Mouse (Mus musculus): ENCODE results near the gene Mpeg1. TPM values are rescaled to one million over a fixed set of nuclear protein-coding genes. Genes with fewer than 3 reads are reported as not detected.

Gene Mpeg1
- polyA plus RNA-seq, 1 experiment from 2014 or later = 0.84 TPM

DNA sequence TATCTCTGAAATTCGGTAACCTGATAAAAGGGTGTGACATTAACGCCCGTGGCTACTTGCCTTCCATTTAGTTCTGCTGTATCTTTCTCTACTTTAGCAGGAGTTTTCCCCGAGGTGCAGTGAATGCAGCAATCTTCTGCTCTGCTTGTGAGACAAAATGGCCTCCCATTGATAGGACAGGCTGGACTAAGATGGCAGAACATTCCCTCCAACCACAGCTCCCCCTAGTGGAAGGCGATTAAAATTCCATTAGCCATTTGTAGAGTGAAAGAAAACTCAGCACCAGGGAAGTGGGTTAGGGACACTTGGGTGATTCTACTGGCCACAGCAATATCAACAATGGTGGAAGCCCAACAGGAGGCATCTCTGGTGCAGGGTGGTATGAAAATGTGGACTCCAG, 6.9 kb downstream of the Mpeg1 start:
- peaks cover 10% of the 10 kb centered on the region; the same call in 1 of the 2 replicates for H3K36me3 ChIP-seq (ENCODE audit: control insufficient read depth, insufficient read depth, low read length)
- ATAC-seq (ENCODE audit: low FRiP score, low TSS enrichment) = no peak
- no peak overlapping the region for H3K4me2 ChIP-seq (replicated peaks; ENCODE audit: low read depth)
- H3K4me3 ChIP-seq (ENCODE audit: low read depth, low read length) = no peak overlapping the region
- WGBS = 83% methylated on average over 5 of the region's 5 CpGs
- H3K9ac ChIP-seq (ENCODE audit: low read length) = no peak overlapping the region
- H3K4me1 ChIP-seq (replicated peaks; ENCODE audit: control insufficient read depth, insufficient read depth) = no peaks in the 10 kb centered on the region
- H3K27me3 ChIP-seq (ENCODE audit: control insufficient read depth, insufficient read depth, low read length) = no peaks in the 10 kb centered on the region
- DNase-seq (ENCODE audit: low spot score) = peak; percentile 70
- H3K27ac ChIP-seq (replicated peaks) = no peak overlapping the region
- peak; percentile 75 for TF ChIP-seq CTCF (IDR thresholded peaks at IDR 0.05; ENCODE audit: low read depth)
- no peak for TF ChIP-seq EP300 (optimal IDR thresholded peaks at IDR 0.05)
- no peaks in the 10 kb centered on the region for H3K9me3 ChIP-seq (ENCODE audit: control insufficient read depth, low read length)

DNA sequence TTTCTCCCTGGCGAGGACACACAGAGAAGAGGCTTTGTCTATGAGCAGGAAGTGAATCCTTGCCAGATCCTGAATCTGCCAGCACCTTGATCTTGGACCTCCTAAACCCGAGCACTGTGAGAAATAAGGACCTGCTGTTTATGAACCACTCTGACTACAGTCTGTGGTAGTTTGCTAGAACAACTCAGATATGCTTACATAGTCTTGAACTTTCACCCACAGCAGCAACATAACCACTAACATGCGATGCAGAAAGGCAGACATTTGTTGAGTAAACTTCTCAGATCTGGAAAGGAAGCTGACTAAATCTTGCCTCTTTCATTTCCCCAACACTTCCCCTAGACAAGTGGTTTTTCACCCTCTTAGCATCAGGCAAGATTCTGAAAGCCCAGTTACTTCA, 11.3 kb downstream of the Mpeg1 start:
- 35% methylated on average over 3 of the region's 3 CpGs for WGBS
- DNase-seq (ENCODE audit: low spot score) = peak; percentile 20
- H3K36me3 ChIP-seq (ENCODE audit: control insufficient read depth, insufficient read depth, low read length) = peaks cover 12% of the 10 kb centered on the region; the same call in 1 of the 2 replicates
- H3K4me3 ChIP-seq (ENCODE audit: low read depth, low read length) = no peak overlapping the region
- H3K27ac ChIP-seq (replicated peaks) = peak overlapping the region; percentile 70
- H3K27me3 ChIP-seq (ENCODE audit: control insufficient read depth, insufficient read depth, low read length) = no peaks in the 10 kb centered on the region
- TF ChIP-seq CTCF (IDR thresholded peaks at IDR 0.05; ENCODE audit: low read depth) (no peak), EP300 (optimal IDR thresholded peaks at IDR 0.05) (no peak)
- no peaks in the 10 kb centered on the region for H3K9me3 ChIP-seq (ENCODE audit: control insufficient read depth, low read length)
- H3K9ac ChIP-seq (ENCODE audit: low read length) = no peak overlapping the region
- H3K4me2 ChIP-seq (replicated peaks; ENCODE audit: low read depth) = no peak overlapping the region
- peaks cover under 1% of the 10 kb centered on the region; the same call in 1 of the 2 replicates for H3K4me1 ChIP-seq (replicated peaks; ENCODE audit: control insufficient read depth, insufficient read depth)
- peak; percentile 38; the same call in 1 of the 2 replicates for ATAC-seq (ENCODE audit: low FRiP score, low TSS enrichment)

DNA sequence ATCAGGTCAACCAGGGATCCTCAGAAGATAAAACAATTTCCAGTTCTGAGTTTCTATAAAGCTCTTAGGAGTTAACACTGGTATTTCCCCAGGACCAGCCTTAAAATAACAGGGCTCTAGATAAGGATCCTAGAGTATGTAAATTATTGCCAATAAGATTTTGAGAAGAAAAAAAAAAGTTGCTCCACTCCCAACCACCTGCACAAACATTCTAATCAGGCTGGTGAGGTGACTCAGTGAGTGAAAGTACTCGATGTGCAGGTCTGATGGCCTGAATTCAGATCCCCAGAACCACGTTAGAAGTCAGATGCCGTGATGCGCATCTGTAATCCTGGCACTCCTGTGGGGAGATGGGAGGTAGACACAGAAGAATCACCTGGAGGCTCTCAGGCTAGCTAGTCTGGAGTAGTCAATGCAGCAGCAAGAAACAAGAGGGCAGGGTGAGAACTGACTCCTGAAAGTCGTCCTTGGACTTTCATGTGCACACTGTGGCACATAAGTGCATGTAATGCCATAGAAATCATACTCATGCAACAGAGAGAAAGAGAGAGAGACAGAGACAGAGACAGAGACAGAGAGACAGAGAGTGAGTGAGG, 11.9 kb downstream of the Mpeg1 start:
- TF ChIP-seq EP300 (optimal IDR thresholded peaks at IDR 0.05) (no peak), CTCF (IDR thresholded peaks at IDR 0.05; ENCODE audit: low read depth) (no peak)
- Histone ChIP-seq H3K27ac (replicated peaks) (peak overlapping the region; percentile 76), H3K4me2 (replicated peaks; ENCODE audit: low read depth) (no peak overlapping the region), H3K9ac (ENCODE audit: low read length) (no peak overlapping the region), H3K9me3 (ENCODE audit: control insufficient read depth, low read length) (no peaks in the 10 kb centered on the region), H3K27me3 (ENCODE audit: control insufficient read depth, insufficient read depth, low read length) (no peaks in the 10 kb centered on the region), H3K4me1 (replicated peaks; ENCODE audit: control insufficient read depth, insufficient read depth) (peaks cover 5% of the 10 kb centered on the region; the same call in 1 of the 2 replicates), H3K4me3 (ENCODE audit: low read depth, low read length) (no peak overlapping the region), H3K36me3 (ENCODE audit: control insufficient read depth, insufficient read depth, low read length) (peaks cover 12% of the 10 kb centered on the region; the same call in 1 of the 2 replicates)
- ATAC-seq (ENCODE audit: low FRiP score, low TSS enrichment) (peak; percentile 58), DNase-seq (ENCODE audit: low spot score) (peak; percentile 66)
- 53% methylated on average over 5 of the region's 5 CpGs for WGBS

DNA sequence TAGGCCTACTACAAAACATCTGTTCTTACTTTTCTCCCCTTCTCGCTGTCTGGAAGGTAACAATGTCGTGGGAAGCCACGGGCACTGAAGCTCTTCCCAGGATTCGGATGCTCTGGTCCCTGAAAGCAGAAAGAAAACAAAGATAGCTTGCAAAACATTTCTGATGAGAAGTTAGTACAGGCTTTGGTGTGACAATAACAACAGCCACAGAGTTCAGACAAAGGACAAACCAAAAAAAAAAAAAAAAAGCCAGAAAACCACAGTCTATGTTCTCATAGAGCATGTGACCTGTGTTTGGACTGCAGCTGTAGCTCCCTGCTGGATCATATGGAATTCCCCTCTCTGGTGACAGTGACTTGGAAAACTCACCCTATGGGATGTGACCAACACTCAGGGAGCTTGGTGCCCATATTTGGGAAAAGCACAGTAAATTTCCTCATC, 12.6 kb downstream of the Mpeg1 start:
- Histone ChIP-seq H3K9ac (ENCODE audit: low read length) (no peak overlapping the region), H3K27me3 (ENCODE audit: control insufficient read depth, insufficient read depth, low read length) (no peaks in the 10 kb centered on the region), H3K4me3 (ENCODE audit: low read depth, low read length) (no peak overlapping the region), H3K27ac (replicated peaks) (peak overlapping the region; percentile 76), H3K9me3 (ENCODE audit: control insufficient read depth, low read length) (no peaks in the 10 kb centered on the region), H3K4me2 (replicated peaks; ENCODE audit: low read depth) (no peak overlapping the region), H3K4me1 (replicated peaks; ENCODE audit: control insufficient read depth, insufficient read depth) (peaks cover 5% of the 10 kb centered on the region; the same call in 1 of the 2 replicates), H3K36me3 (ENCODE audit: control insufficient read depth, insufficient read depth, low read length) (peaks cover 12% of the 10 kb centered on the region; the same call in 1 of the 2 replicates)
- DNase-seq (ENCODE audit: low spot score) = no peak
- TF ChIP-seq EP300 (optimal IDR thresholded peaks at IDR 0.05) (no peak), CTCF (IDR thresholded peaks at IDR 0.05; ENCODE audit: low read depth) (no peak)
- ATAC-seq (ENCODE audit: low FRiP score, low TSS enrichment) = no peak
- 56% methylated on average over 4 of the region's 4 CpGs for WGBS

DNA sequence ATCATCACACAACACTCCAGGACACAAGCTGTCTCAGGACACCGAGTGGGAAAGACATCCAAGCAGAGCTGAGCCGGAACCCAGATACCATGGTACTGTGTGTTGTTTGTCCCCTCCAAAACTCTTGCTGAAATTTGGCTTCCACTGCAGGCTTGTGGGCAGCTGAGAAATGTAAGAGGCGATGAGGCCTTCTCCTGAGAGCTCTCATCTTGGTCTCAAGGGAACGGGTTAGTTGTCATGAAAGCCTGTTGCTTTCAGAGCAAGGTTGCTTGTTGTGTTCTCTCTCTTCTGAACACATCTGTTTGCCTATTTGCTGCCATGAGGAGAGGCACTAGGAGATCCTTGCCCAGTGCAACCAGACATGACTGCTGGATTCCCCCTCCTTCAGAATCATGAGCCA, 13.4 kb downstream of the Mpeg1 start:
- Histone ChIP-seq H3K27me3 (ENCODE audit: control insufficient read depth, insufficient read depth, low read length) (no peaks in the 10 kb centered on the region), H3K36me3 (ENCODE audit: control insufficient read depth, insufficient read depth, low read length) (peaks cover 7% of the 10 kb centered on the region; the same call in 1 of the 2 replicates), H3K4me2 (replicated peaks; ENCODE audit: low read depth) (no peak overlapping the region), H3K9ac (ENCODE audit: low read length) (no peak overlapping the region), H3K4me3 (ENCODE audit: low read depth, low read length) (no peak overlapping the region), H3K4me1 (replicated peaks; ENCODE audit: control insufficient read depth, insufficient read depth) (peaks cover 5% of the 10 kb centered on the region; the same call in 1 of the 2 replicates), H3K27ac (replicated peaks) (no peak overlapping the region; the same call in 1 of the 2 replicates), H3K9me3 (ENCODE audit: control insufficient read depth, low read length) (no peaks in the 10 kb centered on the region)
- DNase-seq (ENCODE audit: low spot score) (no peak), ATAC-seq (ENCODE audit: low FRiP score, low TSS enrichment) (no peak)
- TF ChIP-seq CTCF (IDR thresholded peaks at IDR 0.05; ENCODE audit: low read depth) = no peak
- no peak for TF ChIP-seq EP300 (optimal IDR thresholded peaks at IDR 0.05)
- WGBS = 89% methylated on average over 4 of the region's 4 CpGs
